Mouse (Mus musculus) activated CD4-positive, CD25-positive, alpha-beta regulatory T cell, adult 4 months (primary cell): ENCODE data around the gene Pop5. TPM values are rescaled to one million over a fixed set of nuclear protein-coding genes. Genes with fewer than 3 reads are reported as not detected.

Source experiments
- ATAC-seq: one replicate; pipeline ENCODE4 v1.8.0; 2017
- polyA plus RNA-seq, 2 experiments: library from polyadenylated mRNA; unstranded; fragments of 100-300 nt; shearing (Covaris generic); gene quantifications; one replicate each; pipeline ENCODE4 v1.2.1; 2017

Gene Pop5
- polyA plus RNA-seq, 2 experiments from 2014 or later: 122 to 135 TPM

- no peak for ATAC-seq
Observed at GRCm38 (mm10) chr5:115266787-115267468, 31.3 kb downstream of the Pop5 start.

DNA sequence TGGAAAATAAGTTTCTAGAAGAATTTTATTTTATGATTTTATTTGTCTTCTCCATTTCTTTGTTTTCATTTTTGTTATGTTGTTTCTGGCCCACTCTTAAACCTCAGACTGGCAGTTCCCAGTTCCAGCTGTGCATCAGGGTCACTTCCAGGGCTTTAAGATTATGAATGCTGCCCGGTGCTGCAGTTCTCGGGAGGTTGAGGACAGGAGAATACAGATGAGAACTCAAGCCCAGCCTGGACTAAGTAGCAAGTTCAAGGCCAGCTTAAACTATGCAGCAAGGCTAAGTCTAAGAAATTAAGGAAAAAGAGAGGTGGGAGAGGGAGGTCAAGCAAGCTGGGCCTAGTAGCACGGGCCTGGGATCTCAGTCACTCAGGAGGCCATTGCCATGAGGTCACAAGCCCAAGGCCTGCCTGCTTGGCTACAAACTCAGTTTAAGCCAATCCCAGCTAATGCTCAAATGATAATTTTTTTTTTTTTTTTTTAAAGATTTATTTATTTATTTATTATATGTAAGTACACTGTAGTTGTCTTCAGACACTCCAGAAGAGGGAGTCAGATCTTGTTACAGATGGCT lies 31.9 kb downstream of the Pop5 start:
- no peak for ATAC-seq

DNA sequence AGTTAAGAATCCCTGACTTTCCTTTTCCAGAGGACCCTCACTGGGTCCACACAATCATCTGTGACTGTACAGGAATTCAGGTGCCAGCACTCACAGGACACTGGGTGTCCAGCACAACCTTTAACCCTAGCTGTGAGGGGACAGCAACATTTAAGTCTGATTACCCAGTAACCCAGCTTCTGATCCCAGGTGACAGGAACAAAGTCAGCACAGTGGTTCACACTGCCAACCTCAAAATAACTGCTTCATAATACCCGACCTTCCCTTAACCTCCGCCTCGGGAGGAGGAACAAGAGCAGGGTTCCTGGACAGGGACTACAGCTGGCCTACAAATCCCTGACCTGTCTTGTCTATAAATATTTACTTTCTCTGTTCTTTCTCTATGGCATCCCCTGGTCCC lies 32.6 kb downstream of the Pop5 start:
- ATAC-seq: no peak

DNA sequence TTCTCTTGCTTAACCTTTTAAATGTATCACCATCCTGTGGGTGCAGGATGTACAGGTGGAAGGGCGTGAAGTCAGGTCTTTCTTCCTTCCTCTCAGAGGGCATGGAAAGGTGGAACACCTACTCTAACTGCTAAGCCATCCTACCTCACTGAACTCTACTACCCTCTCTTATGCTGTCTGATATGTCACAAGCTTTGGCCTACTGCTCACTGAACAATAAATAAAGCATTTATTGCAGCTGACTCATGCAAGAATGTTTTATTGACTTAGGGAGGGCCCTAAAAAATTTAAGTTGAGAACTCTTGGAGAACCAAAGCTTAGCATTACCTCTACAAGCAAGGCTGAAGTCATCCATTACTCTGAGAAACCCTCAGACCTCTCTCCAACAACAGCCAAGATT lies 34.3 kb downstream of the Pop5 start:
- no peak for ATAC-seq

- ATAC-seq: peak; percentile 20
Observed at GRCm38 (mm10) chr5:115271931-115272811, 36.5 kb downstream of the Pop5 start.

DNA sequence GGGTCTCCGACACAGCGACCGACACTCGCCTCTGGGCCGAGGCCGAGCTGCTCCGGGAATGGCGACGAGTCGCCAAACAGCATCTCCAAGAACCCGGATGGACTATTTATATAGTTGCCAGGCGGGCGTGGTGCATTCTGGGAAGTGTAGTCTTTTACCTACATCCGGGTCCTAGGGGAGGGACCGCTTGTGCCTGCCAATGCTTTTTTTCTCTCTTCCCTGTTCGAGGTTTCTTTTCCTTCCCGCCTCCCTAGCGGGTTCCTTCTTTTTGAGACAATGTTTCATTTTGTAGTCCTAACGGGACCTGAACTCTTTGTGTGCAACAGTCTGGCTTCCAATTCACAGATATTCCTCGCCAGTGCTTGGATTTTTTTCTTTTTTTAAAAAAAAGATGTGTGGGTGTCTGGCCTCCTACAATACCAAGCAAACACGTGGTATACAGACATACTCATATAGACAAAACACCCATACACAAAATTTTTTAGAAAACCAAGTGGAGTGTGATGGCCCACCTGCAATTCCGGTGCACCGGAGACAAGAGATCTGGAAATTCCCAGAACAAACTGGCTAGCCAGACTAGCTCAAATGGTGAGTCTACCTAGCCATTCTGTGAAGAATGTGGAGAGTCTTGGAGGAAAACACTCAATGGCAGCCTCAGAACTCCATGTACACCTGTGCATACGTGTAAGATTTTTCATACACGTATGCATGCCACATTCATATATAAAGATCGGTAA lies 37.3 kb downstream of the Pop5 start, which contains the start of gene Rnf10:
Gene Rnf10, minus strand, starts transcription at position 87 of the 737 bp plus-strand sequence.
- ATAC-seq: peak; percentile 75

GRCm38 (mm10) chr5:115273549-115274135 lies 38.0 kb downstream of the Pop5 start:
- no peak for ATAC-seq

DNA sequence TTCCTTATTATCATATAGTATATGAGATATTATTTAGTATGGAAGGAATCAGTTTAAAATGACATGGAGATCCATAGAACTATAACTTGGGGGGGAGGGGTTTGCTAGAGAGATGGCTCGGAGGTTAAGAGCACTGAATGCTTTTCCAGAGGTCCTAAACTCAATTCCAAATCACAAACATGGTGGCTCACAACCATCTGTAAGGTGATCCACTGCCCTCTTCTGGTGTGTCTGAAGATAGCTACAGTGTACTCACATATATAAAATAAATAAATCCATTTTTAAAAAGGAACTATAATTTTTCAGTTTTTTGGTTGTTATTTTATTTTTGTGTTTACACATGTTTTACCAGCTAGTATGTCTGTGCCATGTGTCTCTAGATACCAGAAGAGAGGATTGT lies 38.7 kb downstream of the Pop5 start:
- ATAC-seq: no peak

GRCm38 (mm10) chr5:115274771-115275170 lies 39.1 kb downstream of the Pop5 start:
- ATAC-seq: no peak

GRCm38 (mm10) chr5:115275998-115276397 lies 40.4 kb downstream of the Pop5 start:
- no peak for ATAC-seq

DNA sequence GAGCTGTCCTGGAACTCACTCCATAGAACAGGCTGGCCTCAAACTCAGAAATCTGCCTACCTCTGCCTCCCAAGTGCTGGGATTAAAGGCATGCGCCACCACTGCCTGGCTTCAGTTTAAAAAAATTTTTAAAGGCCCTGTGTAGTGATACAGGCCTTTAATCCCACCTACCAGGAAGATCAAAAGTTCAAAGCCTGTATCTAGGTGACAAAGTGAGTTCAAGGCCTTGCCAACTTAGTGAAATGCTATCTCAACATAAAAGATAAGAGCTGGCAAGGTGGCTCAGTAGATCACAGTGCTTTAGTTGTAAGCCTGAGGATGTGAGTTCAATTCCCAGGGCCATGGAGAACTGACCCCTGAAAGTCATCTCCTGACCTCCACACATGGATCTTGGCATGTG lies 42.4 kb downstream of the Pop5 start:
- ATAC-seq: no peak

DNA sequence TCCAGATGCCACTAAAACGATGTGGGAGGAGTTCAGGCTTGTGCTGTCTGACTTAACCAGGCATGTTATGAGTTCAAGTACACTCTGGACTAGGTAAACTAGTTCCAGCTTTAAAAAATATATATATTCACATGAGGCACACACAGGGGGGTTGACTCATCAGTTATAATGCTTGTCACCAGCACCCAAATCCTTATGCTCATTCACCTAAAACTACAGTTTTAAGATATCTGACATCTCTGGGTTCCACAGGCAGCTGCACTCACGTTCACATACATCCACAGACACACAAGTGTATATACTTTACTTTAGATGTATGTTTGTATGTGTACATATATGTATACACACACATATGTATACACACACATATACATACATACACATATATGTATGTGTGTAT lies 43.1 kb downstream of the Pop5 start:
- ATAC-seq: no peak

- peak; percentile 92 for ATAC-seq
Observed at GRCm38 (mm10) chr5:115279226-115280049, 43.8 kb downstream of the Pop5 start, which contains the start of gene Coq5. TSS of gene Coq5 (plus strand) at chr5:115279666.

DNA sequence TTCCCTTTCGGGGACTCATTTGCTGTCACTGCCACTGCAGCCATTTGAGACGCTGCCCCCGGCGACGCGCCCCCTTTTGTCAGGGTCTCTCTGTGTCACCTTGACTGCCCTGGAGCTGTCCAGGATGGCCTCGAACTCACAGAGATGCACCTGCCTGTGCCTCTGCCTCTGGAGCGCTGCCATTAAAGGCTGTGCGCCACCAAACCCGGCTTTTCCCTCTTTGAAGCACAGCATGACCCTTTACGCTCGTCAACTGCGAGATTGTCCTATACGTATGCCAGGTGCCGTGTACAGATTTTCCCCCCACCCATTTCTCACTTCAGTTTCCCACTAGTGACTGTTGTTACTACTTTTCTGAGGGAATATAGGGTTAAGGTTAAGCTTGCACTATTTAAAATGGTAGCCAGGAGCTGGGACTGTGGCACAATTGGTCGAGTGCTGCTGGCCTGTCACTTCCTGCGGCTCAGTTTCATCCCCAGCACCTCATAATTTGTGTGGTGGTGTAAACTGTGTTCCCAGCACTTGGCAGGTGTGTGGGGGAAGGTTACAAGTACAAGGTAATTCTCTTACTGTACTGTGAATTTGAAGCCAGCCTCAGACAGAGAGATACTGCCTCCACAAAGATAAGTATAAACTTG lies 44.5 kb downstream of the Pop5 start:
- ATAC-seq: no peak

GRCm38 (mm10) chr5:115284735-115285134 lies 49.1 kb downstream of the Pop5 start:
- no peak for ATAC-seq

DNA sequence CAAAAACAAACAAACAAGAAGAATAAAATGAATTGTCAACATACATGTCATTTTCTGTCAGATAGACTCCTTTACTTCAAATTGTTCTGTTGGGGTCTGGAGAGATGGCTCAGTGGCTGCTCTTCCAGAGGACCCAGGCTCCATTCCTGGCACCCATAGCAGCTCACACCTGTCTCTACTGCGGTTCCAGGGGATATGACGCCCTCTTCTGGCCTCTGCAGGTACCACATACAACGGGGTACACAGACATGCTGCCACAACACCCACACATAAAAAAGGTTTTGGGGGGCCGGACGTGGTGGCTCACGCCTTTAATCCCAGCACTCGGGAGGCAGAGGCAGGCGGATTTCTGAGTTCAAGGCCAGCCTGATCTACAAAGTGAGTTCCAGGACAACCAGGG lies 58.5 kb downstream of the Pop5 start:
- ATAC-seq: no peak
